Mouse (Mus musculus): ENCODE measurements around the gene Pim3.
A peak's percentile ranks its signal among the peaks of the same experiment; 100 is the strongest.

Gene Pim3

DNA sequence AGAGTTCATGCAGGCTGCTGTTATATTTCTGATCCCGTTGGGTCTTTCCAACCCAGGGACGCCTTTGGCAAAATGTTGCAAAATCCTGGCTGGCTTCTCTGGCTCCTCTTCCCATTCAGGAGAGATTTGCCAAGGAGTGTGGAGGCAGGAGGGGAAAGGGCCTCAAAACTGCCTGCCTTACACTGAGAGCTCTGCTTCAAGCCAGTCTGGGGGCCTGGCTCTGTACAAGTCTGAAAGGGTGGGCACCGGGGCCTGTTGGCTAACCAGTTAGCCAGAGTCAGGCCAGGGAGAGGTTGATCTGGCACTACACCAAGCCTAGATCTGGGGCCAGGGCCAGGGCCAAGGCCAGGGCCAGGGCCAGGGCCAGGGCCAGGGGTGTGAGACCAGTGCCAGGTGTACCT lies 3.8 kb upstream of the Pim3 start:
- DNase-seq (ENCODE audit: low spot score in 2 of 2), result peak in 1 of 2 experiments; percentile 79

DNA sequence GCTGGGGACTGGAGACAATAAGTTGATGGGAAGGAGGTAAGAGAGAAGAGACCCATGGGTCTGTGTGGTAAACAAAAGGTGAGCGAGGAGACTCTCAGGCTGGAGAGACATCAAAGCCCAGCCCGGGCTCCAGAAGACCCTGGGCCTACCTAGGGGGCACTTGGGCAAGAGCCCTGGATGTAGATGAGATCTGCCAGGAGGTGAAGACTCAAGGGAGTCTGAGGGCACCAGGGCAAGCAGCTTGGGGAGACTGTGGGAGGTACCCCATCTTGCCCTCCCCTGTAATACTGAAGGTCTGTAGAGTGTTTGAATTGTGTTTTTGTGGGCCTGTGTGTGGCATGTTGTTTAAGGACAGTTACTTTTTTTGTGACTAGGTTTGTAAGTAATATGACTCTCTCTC lies 3.3 kb upstream of the Pim3 start:
- no peak for DNase-seq (ENCODE audit: low spot score in 2 of 2)

DNA sequence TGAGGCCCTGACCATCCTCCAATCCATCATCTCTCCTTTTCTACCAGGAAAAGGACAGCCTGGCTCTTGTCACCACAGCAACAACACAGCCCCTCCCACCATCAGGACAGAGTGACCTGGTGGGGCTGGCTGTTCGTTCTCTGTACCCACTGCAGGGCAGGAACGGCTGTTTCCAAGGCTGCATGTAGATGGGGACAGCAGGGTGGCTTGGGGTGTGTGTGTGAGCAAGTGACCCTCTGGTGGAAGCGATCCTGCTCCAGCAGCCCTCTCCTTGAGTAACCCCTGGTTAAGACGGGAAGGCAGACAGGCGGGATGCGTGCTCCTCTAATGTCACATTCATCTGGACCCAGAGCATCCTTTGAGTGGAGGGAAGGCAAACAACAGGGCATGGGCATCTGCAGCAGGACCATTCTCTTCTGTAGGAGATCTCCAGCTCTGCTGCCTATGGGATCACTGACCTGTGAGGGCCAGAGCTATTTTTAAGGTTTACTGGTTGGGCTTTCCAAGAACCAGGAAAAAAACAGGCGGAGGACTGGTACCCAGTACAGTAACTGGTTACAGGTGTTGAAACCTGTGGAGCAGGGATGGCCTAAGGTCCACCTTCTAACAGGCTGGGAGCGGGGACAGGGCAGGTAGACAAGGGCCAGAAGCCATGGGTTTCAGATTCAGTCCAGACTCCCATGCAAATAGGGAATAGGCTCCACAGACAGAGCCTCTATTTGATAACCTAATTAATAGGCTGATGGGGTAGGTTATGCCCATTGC lies 2.6 kb upstream of the Pim3 start:
- no peak for DNase-seq (ENCODE audit: low spot score in 2 of 2)

DNA sequence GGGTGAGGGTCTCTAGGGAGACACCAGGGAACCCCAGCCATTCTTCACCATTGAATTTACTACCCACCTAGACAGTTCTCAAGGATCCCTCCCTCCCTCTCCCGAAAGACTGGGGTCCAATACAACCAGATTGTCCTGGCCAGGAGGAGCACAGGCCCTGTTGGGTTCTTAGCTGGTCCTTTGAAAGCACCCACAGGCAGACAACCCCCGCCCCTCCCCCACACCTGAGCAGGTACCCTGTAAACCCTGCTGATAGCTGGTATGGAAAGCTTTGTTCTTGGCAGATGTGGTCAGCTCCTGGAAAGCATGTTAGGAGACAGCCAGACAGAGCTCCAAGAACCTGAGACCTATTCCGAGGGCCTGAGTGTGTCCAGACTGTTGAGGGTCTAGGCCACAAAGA lies 1.2 kb upstream of the Pim3 start:
- no peak for DNase-seq (ENCODE audit: low spot score in 2 of 2)

DNA sequence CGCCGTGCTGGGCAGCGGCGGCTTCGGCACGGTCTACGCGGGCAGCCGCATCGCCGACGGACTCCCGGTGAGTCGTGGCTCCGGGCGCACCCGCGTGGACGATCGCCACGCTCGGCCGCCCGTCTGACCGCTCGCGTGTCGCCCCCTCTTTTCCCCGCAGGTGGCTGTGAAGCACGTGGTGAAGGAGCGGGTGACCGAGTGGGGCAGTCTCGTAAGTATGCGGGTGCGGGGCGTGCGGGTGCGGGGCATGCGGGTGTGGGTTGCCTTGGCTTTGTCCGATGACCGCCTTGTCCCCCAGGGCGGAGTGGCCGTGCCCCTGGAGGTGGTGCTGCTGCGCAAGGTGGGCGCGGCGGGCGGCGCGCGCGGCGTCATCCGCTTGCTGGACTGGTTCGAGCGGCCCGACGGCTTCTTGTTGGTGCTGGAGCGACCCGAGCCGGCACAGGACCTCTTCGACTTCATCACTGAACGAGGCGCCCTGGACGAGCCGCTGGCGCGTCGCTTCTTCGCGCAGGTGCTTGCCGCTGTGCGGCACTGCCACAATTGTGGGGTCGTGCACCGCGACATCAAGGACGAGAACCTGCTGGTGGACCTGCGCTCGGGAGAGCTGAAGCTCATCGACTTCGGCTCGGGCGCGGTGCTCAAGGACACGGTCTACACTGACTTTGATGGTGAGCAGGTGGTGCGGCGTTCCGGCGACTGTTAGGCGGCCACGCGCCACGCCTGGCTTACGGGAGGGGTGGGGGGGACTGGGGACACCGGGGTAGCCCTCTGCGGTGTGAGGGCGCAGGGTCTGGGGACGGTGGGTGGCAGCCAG lies 1.1 kb downstream of the Pim3 start:
- peak; percentile 82 to 84 for DNase-seq (ENCODE audit: low spot score in 2 of 2)

DNA sequence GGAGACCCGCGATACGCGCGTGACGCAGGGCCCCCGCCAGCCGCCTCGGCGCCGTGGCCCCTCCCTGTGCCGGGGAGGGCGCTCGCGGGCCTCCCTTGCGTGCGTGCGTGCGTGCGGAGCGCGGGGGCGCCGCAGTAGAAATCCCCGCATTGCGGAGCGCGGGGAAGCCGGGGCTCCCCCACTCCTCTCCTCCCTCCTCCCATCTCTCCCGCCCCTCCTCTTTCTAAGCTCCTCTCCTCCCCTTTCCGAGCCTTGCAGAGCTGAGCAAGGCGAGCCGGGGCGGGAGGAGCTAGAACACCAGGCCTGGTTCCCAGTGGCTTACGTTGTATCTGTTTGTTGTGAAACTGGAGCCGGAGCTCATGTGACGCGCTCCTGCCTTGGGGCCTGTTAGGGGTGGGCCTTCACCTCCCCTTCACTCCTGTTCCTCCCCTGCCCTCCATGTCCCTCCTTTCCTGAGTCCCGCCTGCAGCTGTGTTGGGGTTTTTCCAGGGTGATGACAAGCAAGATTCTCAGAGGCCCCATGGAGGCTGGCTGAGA lies 1.8 kb downstream of the Pim3 start:
- DNase-seq (ENCODE audit: low spot score in 2 of 2), result peak; percentile 83 to 92

DNA sequence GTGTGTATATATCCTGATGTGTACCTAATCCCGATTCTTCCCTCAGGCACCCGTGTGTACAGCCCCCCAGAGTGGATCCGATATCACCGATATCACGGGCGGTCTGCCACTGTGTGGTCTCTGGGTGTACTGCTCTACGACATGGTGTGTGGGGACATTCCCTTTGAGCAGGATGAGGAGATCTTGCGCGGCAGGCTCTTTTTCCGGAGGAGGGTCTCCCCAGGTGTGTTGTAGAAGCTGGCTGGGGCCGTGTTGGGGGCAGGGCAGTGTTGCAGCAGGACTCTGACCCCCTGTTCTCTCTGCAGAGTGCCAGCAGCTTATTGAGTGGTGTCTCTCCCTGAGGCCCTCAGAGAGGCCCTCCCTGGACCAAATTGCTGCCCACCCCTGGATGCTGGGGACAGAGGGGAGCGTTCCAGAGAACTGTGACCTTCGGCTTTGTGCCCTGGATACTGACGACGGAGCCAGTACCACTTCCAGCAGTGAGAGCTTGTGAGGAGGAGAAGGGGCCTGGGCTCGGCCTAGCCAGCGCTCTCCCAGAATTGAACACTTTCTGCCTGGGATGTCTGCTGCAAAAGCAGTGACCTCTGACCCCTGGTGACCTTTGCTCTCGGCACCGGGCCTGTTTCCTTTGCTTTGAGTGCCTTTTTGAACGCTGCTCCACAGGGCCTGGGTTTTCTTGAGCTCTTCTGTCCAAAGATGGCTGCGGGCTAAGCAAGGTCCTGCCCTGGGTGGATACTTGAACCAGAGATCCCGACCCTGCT lies 2.5 kb downstream of the Pim3 start:
- DNase-seq (ENCODE audit: low spot score in 2 of 2), result peak in 1 of 2 experiments; percentile 31

DNA sequence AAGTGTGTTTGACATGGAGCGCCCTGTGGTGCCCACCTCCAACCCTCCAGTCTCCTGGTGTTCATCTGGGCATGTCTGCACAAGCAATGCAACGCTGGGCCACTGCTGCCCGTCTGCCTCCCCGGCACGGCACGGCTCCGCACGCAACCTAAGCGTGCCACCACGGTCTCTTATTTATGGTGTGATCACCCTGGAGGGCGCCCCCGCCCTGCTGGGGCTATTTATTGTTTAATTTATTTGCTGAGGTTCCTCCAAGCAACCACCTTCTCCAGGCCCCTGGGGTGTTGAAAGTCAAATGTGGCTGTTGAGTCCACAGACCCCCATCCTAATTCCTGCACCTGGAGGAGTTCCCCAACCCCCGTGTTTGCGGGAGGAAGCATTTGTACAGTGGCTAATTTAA lies 3.1 kb downstream of the Pim3 start:
- no peak for DNase-seq (ENCODE audit: low spot score in 2 of 2)

DNA sequence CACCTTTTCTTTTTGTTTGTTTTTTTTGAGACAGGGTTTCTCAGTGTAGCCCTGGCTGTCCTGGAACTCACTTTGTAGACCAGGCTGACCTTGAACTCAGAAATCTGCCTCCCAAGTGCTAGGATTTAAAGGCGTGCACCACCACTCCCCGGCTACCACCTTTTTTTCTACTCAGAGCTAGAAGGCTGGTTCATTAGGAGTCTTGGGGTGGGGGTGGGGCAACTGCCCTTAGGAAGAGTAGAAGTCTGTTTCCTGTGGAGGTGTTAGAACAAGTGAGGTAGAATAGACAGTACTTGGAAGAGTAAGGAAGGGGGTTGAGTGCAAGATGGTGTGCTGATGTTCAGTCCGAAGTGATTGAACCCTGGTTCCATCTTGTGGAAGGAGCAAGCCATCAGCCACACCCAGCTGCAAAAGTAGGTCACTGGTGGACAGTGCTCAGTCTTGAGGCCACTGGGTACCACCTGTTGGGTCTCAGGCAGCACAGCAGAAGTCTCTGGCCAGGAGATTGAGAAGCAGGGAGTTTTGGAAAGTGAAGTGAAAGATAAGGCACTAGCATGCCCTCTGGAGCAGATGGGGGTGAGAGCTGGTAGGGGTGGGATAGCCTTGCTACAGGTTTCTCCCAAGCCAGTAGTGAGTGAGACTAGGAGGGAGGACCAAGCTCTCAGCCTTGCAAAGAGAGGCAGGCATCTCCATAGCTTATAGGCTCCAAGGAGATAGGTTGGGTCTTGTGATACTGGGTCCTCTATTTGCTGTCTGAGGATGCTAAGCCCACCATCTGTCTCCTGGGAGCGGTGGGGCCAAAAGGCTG lies 4.1 kb downstream of the Pim3 start:
- DNase-seq (ENCODE audit: low spot score in 2 of 2), result no peak

DNA sequence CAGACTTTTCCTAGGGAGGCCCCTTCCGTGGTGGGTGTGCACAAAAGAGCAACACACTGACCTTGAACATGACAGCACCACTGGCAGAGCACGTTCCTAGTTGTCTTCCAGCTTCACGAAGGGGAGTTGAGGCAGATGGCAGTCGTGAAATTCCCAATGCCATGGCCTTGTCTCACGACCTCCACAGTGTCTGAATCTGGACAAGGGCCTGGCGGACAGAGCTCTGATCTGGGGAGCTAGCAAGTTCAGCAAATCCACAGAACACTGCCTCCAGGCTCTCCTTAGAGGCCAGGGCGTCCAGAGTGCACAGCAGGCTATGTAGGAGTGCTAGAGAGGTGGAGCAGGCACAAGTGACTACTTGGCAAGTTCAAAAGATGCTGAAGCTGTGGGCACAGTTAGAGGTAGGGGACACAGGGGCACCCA lies 5.0 kb downstream of the Pim3 start:
- DNase-seq (ENCODE audit: low spot score in 2 of 2), result no peak

DNA sequence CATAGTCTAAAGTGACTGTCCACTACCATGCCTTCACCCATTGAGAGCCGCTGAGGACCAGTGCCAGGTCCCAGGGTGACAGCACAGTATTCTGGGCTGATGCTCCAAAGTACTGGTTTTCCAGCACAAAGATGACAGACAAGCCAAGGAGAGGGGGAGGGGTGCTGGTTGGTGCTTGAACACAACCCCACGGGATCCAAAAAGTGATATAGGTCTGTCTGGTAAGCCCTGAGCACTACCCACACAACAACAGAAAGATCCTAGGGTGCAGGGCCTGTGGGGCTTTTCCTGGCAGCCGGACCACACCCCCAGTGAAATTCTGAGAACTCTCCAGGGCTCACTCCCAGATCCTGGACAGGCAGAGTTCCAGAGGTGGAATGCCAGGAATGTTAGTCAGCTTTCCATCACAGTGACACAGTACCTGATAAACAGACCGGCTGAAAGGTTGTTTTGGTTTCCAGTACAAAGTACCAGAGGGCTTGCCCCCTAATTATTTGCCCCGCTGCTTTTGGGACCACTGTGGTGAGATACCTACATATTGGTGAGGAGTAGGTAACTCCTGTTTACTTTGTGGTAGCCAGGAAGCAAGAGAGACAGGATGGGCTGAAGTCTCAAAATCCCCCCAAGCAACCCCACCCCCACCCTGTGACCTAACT lies 5.5 kb downstream of the Pim3 start:
- DNase-seq (ENCODE audit: low spot score in 2 of 2), result peak in 1 of 2 experiments; percentile 52

DNA sequence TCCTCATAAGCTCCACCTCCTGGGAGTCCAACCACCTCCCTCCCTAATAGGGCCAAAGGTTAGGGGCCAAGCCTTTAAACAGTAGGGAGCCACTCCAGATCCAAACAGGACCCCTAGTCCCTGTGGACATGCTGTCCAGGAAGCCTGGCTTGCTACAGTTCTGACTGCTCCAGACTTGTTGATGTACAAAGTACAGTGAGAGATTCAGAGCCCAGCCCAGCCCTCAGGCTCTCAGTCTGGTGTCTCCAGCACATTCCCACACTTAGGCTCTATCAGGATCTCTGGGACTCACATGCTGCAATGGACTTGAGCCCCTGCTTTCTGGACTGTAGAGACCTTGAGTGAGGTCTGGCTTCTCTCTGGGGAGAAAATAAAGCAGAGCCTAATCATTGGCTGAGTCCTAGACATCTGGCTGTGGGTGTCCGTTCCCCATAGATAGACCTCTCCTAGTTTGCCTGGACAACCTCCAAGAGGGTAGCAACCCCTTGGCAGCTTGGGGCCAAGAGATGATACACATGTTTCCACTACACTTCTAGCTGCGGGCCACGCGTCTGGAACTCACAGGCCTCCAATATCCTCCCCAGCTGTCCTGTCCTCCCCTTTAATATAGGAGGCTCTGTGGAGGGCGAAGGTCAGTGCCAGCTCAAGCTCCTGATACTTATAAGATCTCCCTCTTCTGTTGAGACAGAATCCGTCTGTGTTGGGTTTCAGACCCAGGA lies 6.2 kb downstream of the Pim3 start:
- DNase-seq (ENCODE audit: low spot score in 2 of 2), result no peak

DNA sequence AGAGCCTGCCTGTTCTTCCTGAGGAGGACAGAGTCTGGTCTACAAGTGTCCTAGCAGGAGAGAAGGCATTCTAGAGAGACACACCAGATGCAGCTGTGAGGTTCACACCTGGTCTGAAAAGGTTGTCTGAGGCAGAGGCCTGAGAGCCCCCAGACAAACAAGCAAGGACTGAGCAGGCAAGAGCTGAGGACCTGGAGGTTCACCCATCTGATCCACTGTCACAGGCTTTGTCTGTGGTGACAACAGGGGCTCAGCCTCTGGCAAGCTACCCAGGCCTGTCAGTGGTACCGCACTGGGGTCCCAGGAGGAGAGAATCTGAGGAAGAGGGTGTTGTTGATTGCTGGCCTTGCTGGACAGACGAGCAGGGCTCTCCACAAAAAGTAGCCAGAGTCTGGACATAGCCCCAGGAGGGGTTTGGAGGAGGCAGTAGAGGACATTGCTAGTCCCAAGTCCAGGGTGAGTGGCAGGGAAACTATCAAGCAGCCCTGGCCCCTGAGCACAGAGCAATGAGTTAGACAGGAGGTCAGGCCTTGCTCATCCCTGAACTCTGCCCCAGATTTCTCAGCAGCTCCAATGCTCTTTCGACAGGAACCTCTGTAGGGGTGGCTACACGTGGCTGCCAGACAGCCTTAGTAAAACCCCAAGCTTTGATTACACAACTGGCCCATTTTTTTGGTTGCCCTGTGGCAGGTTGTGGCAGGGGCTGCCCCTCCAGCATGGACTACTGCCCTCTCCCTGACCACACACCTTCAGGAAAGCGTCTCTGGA lies 8.6 kb downstream of the Pim3 start:
- no peak for DNase-seq (ENCODE audit: low spot score in 2 of 2)

DNA sequence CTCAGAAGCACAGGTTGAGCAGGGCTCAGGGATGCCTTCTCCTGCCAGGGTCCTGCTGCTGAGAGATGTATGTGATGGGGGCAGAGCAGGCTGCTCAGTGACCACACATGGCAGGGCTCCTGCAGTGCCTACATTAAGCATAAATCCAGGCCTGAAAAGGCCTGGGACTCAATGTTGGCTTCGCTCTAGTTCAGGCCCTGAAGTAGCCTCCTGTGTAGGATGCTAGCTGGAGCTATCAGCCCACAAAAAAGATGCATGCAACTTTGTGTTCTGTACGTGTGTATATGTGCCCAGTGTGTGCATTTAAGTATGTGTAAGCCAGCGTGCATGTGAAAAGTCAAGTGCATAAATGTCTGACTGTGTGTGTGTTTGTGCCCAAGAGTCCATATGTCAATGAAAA lies 12.1 kb downstream of the Pim3 start:
- DNase-seq (ENCODE audit: low spot score in 2 of 2), result no peak

DNA sequence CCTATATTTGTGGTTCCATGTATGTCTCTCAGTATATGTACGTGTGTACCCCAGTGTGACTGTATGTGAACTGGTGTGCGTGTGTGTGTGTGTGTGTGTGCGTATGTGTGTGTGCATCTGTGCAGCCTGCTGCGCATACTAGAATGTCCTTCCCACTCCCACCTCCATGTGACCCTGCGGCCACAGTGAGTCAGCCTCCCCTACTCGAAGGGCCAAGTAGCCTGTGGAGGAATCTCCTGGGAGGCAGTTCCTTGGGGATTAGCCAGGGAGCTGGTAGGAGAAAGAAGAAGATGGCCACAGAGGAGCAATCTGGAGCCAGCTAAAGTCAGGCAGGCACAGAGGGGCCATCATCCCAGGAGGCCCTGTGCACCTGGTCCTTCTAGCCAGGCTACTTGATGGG lies 12.5 kb downstream of the Pim3 start:
- no peak for DNase-seq (ENCODE audit: low spot score in 2 of 2)

DNA sequence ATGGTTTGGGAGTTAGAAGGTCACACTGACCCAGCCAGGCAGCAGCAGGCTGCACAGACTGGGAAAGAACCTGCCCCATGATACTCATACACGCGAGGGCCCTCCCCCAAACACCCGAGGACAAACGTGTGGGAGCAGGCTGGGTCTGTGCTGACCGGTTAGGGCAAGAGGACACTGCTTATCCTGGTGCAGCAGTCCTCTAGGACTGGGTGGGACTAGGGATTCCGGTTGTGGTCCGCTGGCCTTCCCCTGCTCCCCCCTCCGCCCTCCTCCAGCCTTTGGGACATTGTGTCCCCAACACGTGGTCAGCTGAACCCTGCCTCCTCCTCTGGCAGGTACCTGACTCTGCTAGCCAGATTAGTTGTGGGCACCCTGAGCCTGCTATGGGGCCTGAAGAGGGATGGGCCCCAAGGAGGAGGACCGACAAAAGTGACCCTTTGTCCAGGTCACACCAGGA lies 13.7 kb downstream of the Pim3 start:
- DNase-seq (ENCODE audit: low spot score in 2 of 2), result peak; percentile 29 to 52

DNA sequence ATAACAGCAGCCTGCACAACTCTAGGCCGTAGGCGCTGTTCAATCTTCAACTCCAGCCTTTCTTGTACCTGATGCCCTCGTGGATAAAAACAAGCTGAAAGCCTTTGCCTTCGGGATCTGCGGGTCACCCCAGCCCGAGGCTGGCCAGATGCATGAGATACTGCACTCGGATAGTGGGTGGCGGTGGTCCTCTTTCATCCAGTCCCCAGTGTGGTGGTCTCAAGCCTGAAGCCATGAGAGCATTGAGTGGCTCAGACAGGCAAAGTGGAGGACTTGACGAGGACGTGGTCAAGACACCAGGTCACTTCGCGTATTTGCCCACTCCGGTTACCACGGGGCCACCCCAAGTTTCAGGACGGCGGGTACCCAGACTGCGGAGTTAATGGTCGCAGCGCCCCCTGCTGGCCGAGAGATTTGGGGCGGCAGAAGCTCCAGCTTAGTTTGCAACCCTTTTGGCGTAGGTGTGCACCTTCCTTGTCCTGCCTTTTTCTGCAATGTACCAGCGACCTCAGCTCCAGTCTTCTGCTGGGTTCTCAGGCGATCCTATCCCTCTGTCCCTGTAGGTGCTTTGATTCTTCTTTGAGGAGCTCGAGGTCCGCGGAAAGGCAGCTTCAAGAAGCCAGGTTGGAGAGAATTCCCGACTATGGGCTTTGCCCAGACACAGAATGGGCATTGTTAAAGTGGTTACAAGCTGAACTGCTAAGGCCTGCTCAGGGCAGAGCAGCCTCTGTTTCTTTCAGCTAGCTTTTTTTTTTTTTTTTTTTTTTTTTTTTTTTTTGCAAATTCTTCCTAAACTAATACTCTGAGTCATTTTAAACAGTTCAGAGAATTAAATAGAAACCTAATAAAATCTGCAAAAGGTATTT lies 14.4 kb downstream of the Pim3 start:
- peak; percentile 71 to 86 for DNase-seq (ENCODE audit: low spot score in 2 of 2)

DNA sequence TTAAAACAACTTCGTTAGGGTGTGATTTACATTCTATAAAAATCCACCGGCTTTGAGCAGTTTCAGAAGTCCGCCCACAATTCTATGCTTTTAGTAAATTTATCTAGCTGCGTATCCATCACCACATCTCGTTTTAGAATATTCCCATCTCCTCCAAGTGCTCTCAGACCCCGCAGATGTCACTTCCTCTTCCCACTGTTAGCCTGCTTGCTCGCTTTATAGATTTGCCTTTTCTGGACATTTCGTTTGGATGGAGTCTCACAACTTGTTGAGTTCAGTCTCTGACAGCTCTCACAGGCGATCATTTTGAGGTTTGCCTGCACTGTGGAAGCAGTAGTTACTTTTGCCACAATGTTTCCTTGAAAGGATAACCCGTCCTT lies 15.0 kb downstream of the Pim3 start:
- DNase-seq (ENCODE audit: low spot score in 2 of 2), result no peak
